Mouse (Mus musculus) MEL (cell line): ENCODE results near the gene Fam184b.

Experiments used
- CHD2 ChIP-seq: IDR thresholded peaks from 2 replicates; pipeline ENCODE4 v1.6.1; 2011; ENCODE audit warnings: low read length, improper control_type of control experiment
- CTCF ChIP-seq, 3 experiments: IDR thresholded peaks in 2 of 3; conservative IDR thresholded peaks in 1 of 3; 2 replicates each; pipeline ENCODE4 v1.5.1; 2011 to 2012; ENCODE audit warnings: low read length in 3 of 3, low read depth in 2 of 3, mild to moderate bottlenecking in 2 of 3, improper control_type of control experiment in 1 of 3, inconsistent platforms in 1 of 3, mixed read lengths in 1 of 3, moderate library complexity in 1 of 3; ENCODE audit not compliant: control insufficient read depth in 1 of 3, insufficient read depth in 1 of 3, poor library complexity in 1 of 3, severe bottlenecking in 1 of 3
- GATA1 ChIP-seq: IDR thresholded peaks from 2 replicates; pipeline ENCODE4 v1.6.1; 2011; ENCODE audit warnings: low read depth, low read length, improper control_type of control experiment
- POLR2A ChIP-seq, 2 experiments: IDR thresholded peaks; 2 replicates each; pipeline ENCODE4 v1.6.1; 2011 to 2012; ENCODE audit warnings: low read length in 2 of 2, mild to moderate bottlenecking in 2 of 2, control low read depth in 1 of 2, improper control_type of control experiment in 1 of 2, low read depth in 1 of 2, moderate library complexity in 1 of 2; ENCODE audit not compliant: control insufficient read depth in 1 of 2, insufficient read depth in 1 of 2, poor library complexity in 1 of 2

DNA sequence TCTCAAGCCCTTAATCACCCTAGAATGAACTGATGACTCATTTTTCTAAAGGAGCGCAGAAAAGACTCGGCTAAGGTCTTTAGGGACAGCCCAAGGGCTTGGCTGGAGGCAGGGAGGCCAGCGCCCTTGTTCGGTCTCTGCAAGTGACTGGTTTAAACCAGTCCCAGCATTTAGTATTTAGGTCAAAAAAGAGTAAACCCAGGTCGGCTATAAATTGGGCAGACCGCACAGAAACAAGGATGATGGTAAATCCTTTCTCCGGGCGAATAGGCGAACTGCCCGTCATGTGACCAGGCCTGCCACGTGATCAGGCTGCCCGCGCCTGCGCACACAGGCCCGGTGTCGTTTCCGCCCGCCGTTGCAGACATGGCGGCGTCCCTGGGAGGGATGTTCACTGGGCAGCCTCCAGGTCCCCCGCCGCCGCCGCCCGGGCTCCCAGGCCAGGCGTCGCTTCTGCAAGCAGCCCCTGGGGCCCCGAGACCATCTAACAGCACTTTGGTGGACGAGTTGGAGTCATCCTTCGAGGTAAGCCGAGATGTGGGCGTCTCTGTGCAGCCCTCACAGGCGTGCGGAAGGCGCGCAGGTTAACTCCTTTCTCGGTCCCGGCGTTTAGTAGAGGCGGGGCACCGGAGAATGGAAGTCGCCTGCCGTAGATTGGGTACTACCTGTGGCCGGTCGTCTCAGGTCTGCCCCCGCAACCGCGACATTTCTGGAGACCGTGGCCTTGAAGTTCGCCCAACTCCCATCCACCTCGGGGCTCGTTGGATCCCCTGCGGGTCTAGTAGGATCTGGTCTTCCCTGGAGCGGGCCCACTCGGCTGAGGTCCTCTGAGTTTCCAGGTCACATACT is 119.2 kb downstream of the Fam184b start, which contains the start of gene Med28:
- TF ChIP-seq POLR2A (IDR thresholded peaks at IDR 0.05; ENCODE audit: control insufficient read depth in 1 of 2, insufficient read depth in 1 of 2, low read depth in 1 of 2, low read length in 2 of 2, poor library complexity in 1 of 2) (peak; percentile 91 to 98), CTCF (IDR thresholded peaks at IDR 0.05 in 2 of 3, conservative IDR thresholded peaks at IDR 0.05 in 1 of 3; ENCODE audit: control insufficient read depth in 1 of 3, insufficient read depth in 1 of 3, low read depth in 2 of 3, low read length in 3 of 3, poor library complexity in 1 of 3, severe bottlenecking in 1 of 3) (no peak), GATA1 (no peak), CHD2 (no peak)
